Mouse (Mus musculus): ENCODE data around the gene Akap10. TPM values are rescaled to one million over a fixed set of nuclear protein-coding genes. Genes with fewer than 3 reads are reported as not detected.
"Not testable (repeated sequence)": the region's sequence is repeated elsewhere in the genome, so short reads cannot be mapped to it uniquely, and the experiment has no call there.

Akap10 gene
- polyA plus RNA-seq, 1 experiment from 2014 or later = 7.6 TPM

- no peak for ATAC-seq
- H3K9ac ChIP-seq (replicated peaks; ENCODE audit: low read depth) = no peak overlapping the region
- no peak for DNase-seq (ENCODE audit: low spot score)
These were observed 77.1 kb downstream of the Akap10 start for GRCm38 (mm10) chr11:61852916-61853315.

GRCm38 (mm10) chr11:61851195-61851594, 78.9 kb downstream of the Akap10 start:
- Histone ChIP-seq H3K4me1 (ENCODE audit: insufficient read depth, low read depth, low read length) (0 out of 2 replicates have a peak, but pooled peaks cover 3% of the 10 kb centered on the region), H3K36me3 (ENCODE audit: insufficient read depth, low read length) (no peaks in the 10 kb centered on the region), H3K27me3 (replicated peaks; ENCODE audit: insufficient read depth, low read length) (no peaks in the 10 kb centered on the region), H3K4me3 (ENCODE audit: low read depth, low read length) (no peak overlapping the region), H3K9ac (replicated peaks; ENCODE audit: low read depth) (no peak overlapping the region), H3K9me3 (ENCODE audit: low read length) (no peaks in the 10 kb centered on the region), H3K4me2 (replicated peaks; ENCODE audit: low read depth, low read length) (no peak overlapping the region), H3K27ac (ENCODE audit: low read length) (no peak overlapping the region)
- DNase-seq (ENCODE audit: low spot score) = no peak
- no peak for ATAC-seq
- TF ChIP-seq EP300 (IDR thresholded peaks at IDR 0.05) (no peak), CTCF (IDR thresholded peaks at IDR 0.05) (no peak)
- 79% methylated on average over 3 of the region's 3 CpGs for WGBS

More at GRCm38 (mm10) chr11:61852916-61853315, 77.1 kb downstream of the Akap10 start:
- Histone ChIP-seq H3K27ac (ENCODE audit: low read length) (no peak overlapping the region), H3K4me2 (replicated peaks; ENCODE audit: low read depth, low read length) (no peak overlapping the region), H3K4me1 (ENCODE audit: insufficient read depth, low read depth, low read length) (0 out of 2 replicates have a peak, but pooled peaks cover 3% of the 10 kb centered on the region), H3K4me3 (ENCODE audit: low read depth, low read length) (no peak overlapping the region), H3K27me3 (replicated peaks; ENCODE audit: insufficient read depth, low read length) (no peaks in the 10 kb centered on the region), H3K9me3 (ENCODE audit: low read length) (no peaks in the 10 kb centered on the region), H3K36me3 (ENCODE audit: insufficient read depth, low read length) (no peaks in the 10 kb centered on the region)
- TF ChIP-seq CTCF (IDR thresholded peaks at IDR 0.05) = no peak
- TF ChIP-seq EP300 (IDR thresholded peaks at IDR 0.05) = no peak

- not testable (repeated sequence) for H3K4me3 ChIP-seq (ENCODE audit: low read depth, low read length); DNase-seq (ENCODE audit: low spot score); H3K9me3 ChIP-seq (ENCODE audit: low read length); H3K4me1 ChIP-seq (ENCODE audit: insufficient read depth, low read depth, low read length); H3K27ac ChIP-seq (ENCODE audit: low read length); H3K36me3 ChIP-seq (ENCODE audit: insufficient read depth, low read length); ATAC-seq; H3K4me2 ChIP-seq (replicated peaks; ENCODE audit: low read depth, low read length); H3K9ac ChIP-seq (replicated peaks; ENCODE audit: low read depth); H3K27me3 ChIP-seq (replicated peaks; ENCODE audit: insufficient read depth, low read length)
- 0 out of 2 replicates have a peak, but pooled peaks have one; percentile 3 for TF ChIP-seq CTCF (IDR thresholded peaks at IDR 0.05)
- WGBS = 58% methylated on average over 3 of the region's 3 CpGs
These were observed 89.4 kb downstream of the Akap10 start for GRCm38 (mm10) chr11:61840663-61841062.

- no peak overlapping the region for H3K27ac ChIP-seq (ENCODE audit: low read length)
- ATAC-seq (no peak), DNase-seq (ENCODE audit: low spot score) (no peak)
- 0 out of 2 replicates have a peak, but pooled peaks cover 5% of the 10 kb centered on the region for H3K36me3 ChIP-seq (ENCODE audit: insufficient read depth, low read length)
- TF ChIP-seq EP300 (IDR thresholded peaks at IDR 0.05) (no peak), CTCF (IDR thresholded peaks at IDR 0.05) (no peak)
- H3K9me3 ChIP-seq (ENCODE audit: low read length) = no peaks in the 10 kb centered on the region
- no peaks in the 10 kb centered on the region for H3K4me1 ChIP-seq (ENCODE audit: insufficient read depth, low read depth, low read length)
- no peaks in the 10 kb centered on the region for H3K27me3 ChIP-seq (replicated peaks; ENCODE audit: insufficient read depth, low read length)
- no peak overlapping the region for H3K4me2 ChIP-seq (replicated peaks; ENCODE audit: low read depth, low read length)
- H3K9ac ChIP-seq (replicated peaks; ENCODE audit: low read depth) = no peak overlapping the region
- no peak overlapping the region for H3K4me3 ChIP-seq (ENCODE audit: low read depth, low read length)
These were observed 90.1 kb downstream of the Akap10 start for GRCm38 (mm10) chr11:61839940-61840339.

- TF ChIP-seq EP300 (IDR thresholded peaks at IDR 0.05) (no peak), CTCF (IDR thresholded peaks at IDR 0.05) (no peak)
- H3K9ac ChIP-seq (replicated peaks; ENCODE audit: low read depth) = no peak overlapping the region
- H3K4me3 ChIP-seq (ENCODE audit: low read depth, low read length) = no peak overlapping the region
- DNase-seq (ENCODE audit: low spot score) (no peak), ATAC-seq (no peak)
- no peak overlapping the region for H3K4me2 ChIP-seq (replicated peaks; ENCODE audit: low read depth, low read length)
- 96% methylated on average over 1 of the region's 1 CpGs for WGBS
- H3K4me1 ChIP-seq (ENCODE audit: insufficient read depth, low read depth, low read length) = no peaks in the 10 kb centered on the region
- H3K27ac ChIP-seq (ENCODE audit: low read length) = no peak overlapping the region
- no peaks in the 10 kb centered on the region for H3K27me3 ChIP-seq (replicated peaks; ENCODE audit: insufficient read depth, low read length)
- no peaks in the 10 kb centered on the region for H3K9me3 ChIP-seq (ENCODE audit: low read length)
- H3K36me3 ChIP-seq (ENCODE audit: insufficient read depth, low read length) = 0 out of 2 replicates have a peak, but pooled peaks cover 5% of the 10 kb centered on the region
These were observed 90.9 kb downstream of the Akap10 start for GRCm38 (mm10) chr11:61839182-61839581.

Other genes with a start within 250 kb of the Akap10 start
- 1.7 and 1.9 TPM in 2 replicates for gene Fam83g, start 246.2 kb downstream of the Akap10 start, polyA plus RNA-seq (2015; fragmentation: Nextera tagmentation; extraction: Ambion mirVana)
- 0.06 TPM in 1 of 2 replicates, not detected in the other for gene Slc5a10, start 209.4 kb downstream of the Akap10 start, polyA plus RNA-seq (2015; fragmentation: Nextera tagmentation; extraction: Ambion mirVana)
- gene Prpsap2, start 168.2 kb downstream of the Akap10 start, polyA plus RNA-seq (2015; fragmentation: Nextera tagmentation; extraction: Ambion mirVana) = 16.0 and 16.4 TPM in 2 replicates
- 10.9 and 11.6 TPM in 2 replicates for gene Ulk2, start 75.2 kb downstream of the Akap10 start, polyA plus RNA-seq (2015; fragmentation: Nextera tagmentation; extraction: Ambion mirVana)
- 14.7 and 18.6 TPM in 2 replicates for gene Specc1, start 26.5 kb upstream of the Akap10 start, polyA plus RNA-seq (2015; fragmentation: Nextera tagmentation; extraction: Ambion mirVana)